Mouse (Mus musculus) v-Abl transformed pro-B cells (cell line): Measurements from ENCODE around the gene Rbm45.

Source experiments
- in situ Hi-C, 2 experiments: fragments of 400-800 bp; cut with MboI; formaldehyde crosslinking; loops; one replicate each; pipeline ENCODE4 v1.15.1; 2025; ENCODE audit not compliant: unreplicated experiment in 2 of 2

Rbm45 gene

GRCm38 (mm10) chr2:76369821-76370655 lies at the start of gene Rbm45:
Gene Rbm45 (plus strand): TSS chr2:76369984.
- in situ Hi-C loops, result loop anchor here (5.0 to 25.0 kb wide), 9 partner anchors 275 to 1567 kb away; partner anchors contain the start of genes Cwc22 (in 1 of the 2), Fkbp7 (in 1 of the 2), Pjvk (in 1 of the 2) and Prkra (in 1 of the 2)

GRCm38 (mm10) chr2:76320336-76320735 lies 49.4 kb upstream of the Rbm45 start:
- in situ Hi-C loops, result no loop called here

GRCm38 (mm10) chr2:76323185-76323875 lies 46.5 kb upstream of the Rbm45 start:
- in situ Hi-C loops, result no loop called here

GRCm38 (mm10) chr2:76324463-76324862 lies 45.3 kb upstream of the Rbm45 start:
- in situ Hi-C loops, result no loop called here

- in situ Hi-C loops, result no loop called here
These were observed 43.6 kb upstream of the Rbm45 start for GRCm38 (mm10) chr2:76326161-76326560.

GRCm38 (mm10) chr2:76330081-76330480 lies 39.7 kb upstream of the Rbm45 start:
- in situ Hi-C loops, result no loop called here

GRCm38 (mm10) chr2:76332161-76332805 lies 37.5 kb upstream of the Rbm45 start:
- in situ Hi-C loops, result no loop called here

GRCm38 (mm10) chr2:76334596-76334995 lies 35.2 kb upstream of the Rbm45 start:
- in situ Hi-C loops, result no loop called here

- in situ Hi-C loops, result no loop called here
These were observed 31.3 kb upstream of the Rbm45 start, which contains the start of gene Pde11a for GRCm38 (mm10) chr2:76338215-76339156. Gene Pde11a (minus strand): TSS chr2:76338774.

GRCm38 (mm10) chr2:76342146-76342545 lies 27.6 kb upstream of the Rbm45 start:
- in situ Hi-C loops, result no loop called here

GRCm38 (mm10) chr2:76347839-76348238 lies 21.9 kb upstream of the Rbm45 start:
- in situ Hi-C loops, result no loop called here

- in situ Hi-C loops, result loop anchor here (10.0 to 25.0 kb wide), 7 partner anchors 373 to 1577 kb away; partner anchors contain the start of genes Cwc22 (in 1 of the 2), Ttc30a1 (in 1 of the 2) and Ttc30a2 (in 1 of the 2)
These were observed 9.6 kb upstream of the Rbm45 start, which contains the start of gene Cyct for GRCm38 (mm10) chr2:76360226-76360625. Gene Cyct (minus strand): TSS chr2:76360450.

- in situ Hi-C loops, result loop anchor here (10.0 to 25.0 kb wide), 7 partner anchors 375 to 1575 kb away; partner anchors contain the start of genes Cwc22 (in 1 of the 2), Ttc30a1 (in 1 of the 2) and Ttc30a2 (in 1 of the 2)
These were observed 7.7 kb upstream of the Rbm45 start for GRCm38 (mm10) chr2:76362111-76362510.

GRCm38 (mm10) chr2:76365811-76366210 lies 4.0 kb upstream of the Rbm45 start:
- in situ Hi-C loops, result loop anchor here (10.0 to 25.0 kb wide), 7 partner anchors 379 to 1571 kb away; partner anchors contain the start of genes Cwc22 (in 1 of the 2), Ttc30a1 (in 1 of the 2) and Ttc30a2 (in 1 of the 2)

GRCm38 (mm10) chr2:76367188-76367922 lies 2.4 kb upstream of the Rbm45 start:
- in situ Hi-C loops, result loop anchor here (10.0 to 25.0 kb wide), 7 partner anchors 380 to 1570 kb away; partner anchors contain the start of genes Cwc22 (in 1 of the 2), Ttc30a1 (in 1 of the 2) and Ttc30a2 (in 1 of the 2)

GRCm38 (mm10) chr2:76368861-76369660 lies 723 bp upstream of the Rbm45 start:
- in situ Hi-C loops, result loop anchor here (10.0 to 25.0 kb wide), 7 partner anchors 382 to 1568 kb away; partner anchors contain the start of genes Cwc22 (in 1 of the 2), Ttc30a1 (in 1 of the 2) and Ttc30a2 (in 1 of the 2)

GRCm38 (mm10) chr2:76370656-76370922 lies 805 bp downstream of the Rbm45 start:
- in situ Hi-C loops, result loop anchor here (5.0 to 25.0 kb wide), 8 partner anchors 274 to 1567 kb away; partner anchors contain the start of genes Cwc22 (in 1 of the 2), Fkbp7 (in 1 of the 2), Pjvk (in 1 of the 2) and Prkra (in 1 of the 2)
